Mouse (Mus musculus) 416B (cell line): ENCODE measurements around the gene Camk1g.
A peak's percentile ranks its signal among the peaks of the same experiment; 100 is the strongest.

Experiments used
- DNase-seq: peaks from one replicate; pipeline ENCODE4 v3.0.0; 2011; ENCODE audit warnings: low read depth

Camk1g gene

DNA sequence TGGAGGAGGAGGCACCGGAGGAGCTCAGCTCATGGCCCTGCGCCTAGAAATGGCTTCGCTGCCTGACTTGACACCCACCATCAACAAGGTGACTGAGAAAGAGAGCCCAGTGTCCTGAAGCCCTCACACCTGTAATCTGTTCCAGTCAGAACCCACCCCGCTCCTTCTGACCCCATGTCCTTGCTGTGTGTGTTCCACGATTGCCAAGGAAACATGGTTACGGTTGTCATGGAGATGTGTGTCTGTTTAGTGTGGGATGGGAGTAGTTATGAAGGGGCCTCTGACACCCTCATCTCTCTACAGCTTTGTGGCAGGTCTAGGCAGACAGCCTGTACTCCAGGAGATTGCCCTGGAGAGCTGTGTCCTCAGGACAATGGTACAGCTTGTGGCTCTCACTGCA, 35.6 kb downstream of the Camk1g start:
- DNase-seq: no peak

DNA sequence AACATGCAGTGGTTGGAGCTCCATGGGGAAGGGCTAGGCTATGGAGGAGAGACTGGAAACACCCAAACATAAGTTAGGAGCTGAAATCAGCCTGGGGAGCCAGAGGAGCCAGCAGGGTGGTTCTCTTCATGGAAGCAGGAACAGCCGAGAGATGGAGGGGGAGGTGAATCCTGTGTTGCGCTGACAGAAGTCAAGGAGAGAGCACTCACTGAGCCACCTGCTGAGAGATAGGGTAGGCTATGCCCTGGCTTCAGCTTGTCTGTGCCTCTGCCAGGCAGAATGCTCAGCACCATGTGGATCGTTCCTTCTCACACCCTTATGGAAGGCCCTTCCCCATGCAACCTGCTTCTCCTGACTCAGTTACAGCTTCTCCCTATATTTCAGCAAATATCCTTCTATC, 36.3 kb downstream of the Camk1g start:
- no peak for DNase-seq

DNA sequence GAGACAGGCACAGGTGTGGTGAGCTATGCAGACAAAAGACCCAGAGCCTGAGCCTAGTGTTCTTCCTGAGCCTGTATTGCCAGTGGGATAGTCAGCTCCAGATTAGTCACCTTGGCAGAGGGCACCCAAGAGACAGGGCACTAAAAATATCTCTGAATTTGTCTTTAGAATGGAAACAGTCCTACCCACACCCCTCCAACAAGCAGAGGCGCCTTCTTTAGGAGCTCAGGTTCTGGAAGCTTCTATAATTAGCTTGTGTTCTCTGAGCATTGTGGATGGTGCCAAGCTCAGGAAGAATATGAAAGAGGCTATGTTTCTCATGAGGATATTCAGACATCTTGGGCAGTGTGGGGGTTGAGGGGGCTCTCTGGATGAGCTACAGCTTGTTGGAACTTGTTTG, 37.4 kb downstream of the Camk1g start:
- no peak for DNase-seq

DNA sequence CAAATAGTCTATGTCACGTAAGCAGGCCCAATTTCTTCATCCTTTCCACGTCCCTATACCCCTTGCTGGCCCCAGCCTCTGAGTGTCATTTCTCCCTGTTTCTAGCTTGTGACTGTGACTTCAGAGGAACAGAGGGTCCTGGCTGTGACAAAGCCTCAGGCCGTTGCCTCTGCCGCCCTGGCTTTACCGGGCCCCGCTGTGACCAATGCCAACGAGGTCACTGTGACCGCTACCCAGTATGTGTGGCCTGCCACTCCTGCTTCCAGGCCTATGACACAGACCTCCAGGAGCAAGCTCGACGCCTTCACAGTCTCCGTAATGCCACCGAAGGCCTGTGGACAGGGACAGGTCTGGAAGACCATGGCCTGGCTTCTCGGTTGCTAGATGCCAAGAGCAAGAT, 38.1 kb downstream of the Camk1g start:
- no peak for DNase-seq

DNA sequence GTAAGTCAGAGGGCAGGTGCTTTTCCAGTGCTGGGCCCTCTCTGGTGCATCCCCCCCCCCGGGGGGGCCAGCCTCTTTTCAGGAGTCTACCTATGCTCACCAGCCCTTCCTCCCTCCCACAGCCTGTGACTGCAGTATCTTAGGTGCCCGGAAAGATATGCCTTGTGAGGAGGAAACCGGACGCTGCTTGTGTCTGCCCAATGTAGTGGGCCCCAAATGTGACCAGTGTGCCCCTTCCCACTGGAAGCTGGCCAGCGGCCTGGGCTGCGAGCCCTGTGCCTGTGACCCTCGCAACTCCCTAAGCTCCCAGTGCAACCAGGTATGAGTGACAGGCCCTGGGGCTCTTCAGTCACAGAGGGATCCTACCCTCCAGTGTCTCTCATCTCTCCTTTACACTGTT, 39.5 kb downstream of the Camk1g start:
- no peak for DNase-seq

DNA sequence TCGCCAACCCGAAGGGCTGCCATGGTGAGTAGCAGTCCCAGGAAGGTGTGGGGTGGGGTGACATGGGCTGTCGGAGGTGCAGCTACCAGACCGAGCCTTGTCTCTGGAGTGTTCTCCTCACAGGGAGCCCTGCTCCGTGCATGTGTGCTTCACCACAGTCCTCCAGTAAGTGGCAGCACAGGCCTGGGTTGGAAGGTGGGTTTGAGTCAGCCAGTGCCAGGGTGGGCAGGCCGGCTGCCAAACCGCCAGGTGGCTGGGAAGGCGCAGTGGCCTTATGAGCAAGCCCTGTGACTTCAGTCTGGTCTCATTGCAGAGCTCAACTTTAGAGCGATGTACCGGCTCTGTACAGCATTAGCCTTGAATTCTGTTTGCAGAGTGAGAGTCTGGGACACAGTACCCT, 39.9 kb downstream of the Camk1g start:
- peak; percentile 45 for DNase-seq

DNA sequence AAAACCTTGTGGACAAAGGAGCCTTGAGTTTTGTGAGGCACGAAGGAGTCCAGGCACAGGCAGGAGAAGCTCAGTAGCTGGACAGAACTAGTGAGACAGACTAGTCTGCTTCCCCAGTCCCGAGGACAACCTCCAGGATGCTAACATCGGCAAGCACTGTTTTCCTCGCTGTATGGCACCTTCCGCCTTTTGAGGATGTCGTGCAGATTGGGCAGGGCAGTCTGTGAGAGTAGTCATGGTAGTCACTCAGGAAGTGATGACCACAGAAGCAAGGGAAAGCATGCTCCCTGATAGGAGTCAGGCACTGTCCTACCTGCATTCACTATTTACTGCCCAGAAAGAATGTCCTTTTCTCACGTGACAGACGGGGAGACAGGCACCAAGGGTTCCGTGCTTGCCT, 40.5 kb downstream of the Camk1g start:
- DNase-seq: peak; percentile 11

DNA sequence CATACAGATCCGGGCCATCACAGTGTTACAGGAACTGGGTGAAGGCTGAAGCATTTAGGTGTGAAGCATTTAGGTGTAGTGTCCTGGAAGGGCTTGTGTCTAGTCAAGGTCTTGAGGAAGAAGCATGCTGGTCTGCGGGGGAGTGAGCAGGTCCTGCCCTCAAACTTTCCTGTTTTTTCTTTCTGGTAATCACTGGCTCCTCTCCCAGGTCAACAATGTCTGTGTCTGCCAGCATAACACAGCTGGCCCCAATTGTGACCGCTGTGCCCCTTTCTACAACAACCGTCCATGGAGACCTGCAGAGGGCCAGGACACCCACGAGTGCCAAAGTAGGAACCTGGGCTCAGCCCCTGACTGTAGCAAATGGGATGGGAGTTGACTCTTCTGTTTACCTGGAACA, 42.4 kb downstream of the Camk1g start:
- DNase-seq: no peak

DNA sequence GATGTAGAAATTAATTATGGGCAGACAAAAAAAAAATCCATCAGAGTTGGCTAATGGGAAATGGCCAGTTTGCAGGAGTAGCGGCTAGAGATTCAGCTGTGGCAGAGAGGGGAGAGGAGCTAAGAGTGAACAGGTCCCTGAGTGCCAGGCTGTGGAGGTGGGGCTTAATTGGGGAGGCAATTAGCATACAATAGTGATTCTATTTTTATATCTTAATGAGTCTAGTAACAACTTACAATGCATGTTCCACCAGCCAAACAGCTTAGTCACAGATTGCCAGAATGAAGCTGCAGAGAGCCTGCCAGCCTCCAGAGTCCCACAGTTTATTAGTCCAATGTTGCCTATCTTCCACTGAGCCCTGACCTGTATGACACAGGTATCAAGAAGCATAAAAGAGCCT, 42.9 kb downstream of the Camk1g start:
- no peak for DNase-seq

DNA sequence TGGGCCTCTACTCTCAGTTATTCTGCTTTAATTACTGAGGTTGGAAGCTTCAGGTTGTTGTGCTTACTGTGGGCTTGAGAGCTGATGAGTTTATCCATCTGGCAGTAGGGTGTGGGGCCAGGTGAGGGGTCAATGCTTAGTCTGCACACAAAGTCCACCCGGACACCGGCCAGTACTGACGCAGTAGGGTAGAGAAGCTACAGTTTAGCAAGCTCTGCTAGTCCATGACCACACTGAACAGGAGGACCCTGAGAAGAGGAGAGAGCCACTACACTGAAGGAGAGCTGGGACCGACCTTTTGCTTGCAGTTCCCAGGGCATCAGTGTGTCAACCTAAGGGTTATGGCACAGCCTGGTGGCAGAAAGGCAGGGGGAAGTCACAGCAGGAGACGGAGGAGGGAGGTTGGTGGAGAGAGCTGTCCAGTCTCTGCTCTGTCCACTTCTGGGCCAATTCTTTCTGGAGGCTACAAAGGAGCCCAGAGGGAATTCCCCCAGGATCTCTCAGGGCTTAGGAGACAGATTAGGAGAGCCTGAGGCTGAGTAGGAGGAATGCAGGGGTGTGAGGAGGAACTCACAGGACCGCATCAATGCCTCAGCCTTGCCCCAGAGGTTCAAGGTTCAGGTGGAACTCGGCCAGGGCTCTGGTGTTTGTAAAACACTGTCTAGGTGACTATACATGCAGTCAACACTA, 43.5 kb downstream of the Camk1g start:
- DNase-seq: no peak

DNA sequence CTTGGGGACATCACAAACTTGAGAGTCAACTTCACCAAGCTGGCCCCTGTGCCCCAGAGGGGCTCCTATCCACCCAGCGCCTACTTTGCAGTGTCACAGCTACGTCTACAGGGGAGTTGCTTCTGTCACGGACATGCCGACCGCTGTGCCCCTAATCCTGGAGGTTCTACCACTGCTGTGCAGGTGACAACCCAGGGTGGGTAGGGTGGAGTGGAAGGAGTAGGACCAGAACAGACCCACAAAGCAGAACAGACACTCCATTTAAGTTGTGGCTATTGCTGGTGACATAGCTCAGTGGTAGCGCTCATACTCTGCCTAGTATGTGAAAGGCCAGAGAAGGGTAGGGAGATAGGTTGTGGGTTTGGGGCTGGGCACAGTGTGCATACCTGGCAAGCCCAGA, 44.2 kb downstream of the Camk1g start:
- no peak for DNase-seq

DNA sequence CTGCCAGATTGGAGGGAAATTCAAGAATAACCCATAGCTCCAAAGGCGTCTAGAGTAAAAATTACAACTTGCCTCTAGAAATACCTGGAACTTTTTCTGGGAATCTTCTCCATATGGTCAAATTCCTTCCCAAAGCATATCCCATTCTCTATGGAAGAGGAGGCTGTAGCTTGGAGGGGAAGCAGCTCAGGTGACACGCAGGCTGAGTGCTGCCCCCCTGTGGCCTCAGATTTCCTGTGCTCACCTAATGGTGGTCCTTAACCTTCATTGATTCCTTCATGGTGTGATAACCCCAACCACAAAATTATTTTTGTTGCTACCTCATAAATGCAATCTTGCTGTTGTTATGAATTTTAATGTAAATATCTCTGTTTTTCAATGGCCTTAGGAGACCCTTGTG, 45.9 kb downstream of the Camk1g start:
- peak; percentile 21 for DNase-seq

DNA sequence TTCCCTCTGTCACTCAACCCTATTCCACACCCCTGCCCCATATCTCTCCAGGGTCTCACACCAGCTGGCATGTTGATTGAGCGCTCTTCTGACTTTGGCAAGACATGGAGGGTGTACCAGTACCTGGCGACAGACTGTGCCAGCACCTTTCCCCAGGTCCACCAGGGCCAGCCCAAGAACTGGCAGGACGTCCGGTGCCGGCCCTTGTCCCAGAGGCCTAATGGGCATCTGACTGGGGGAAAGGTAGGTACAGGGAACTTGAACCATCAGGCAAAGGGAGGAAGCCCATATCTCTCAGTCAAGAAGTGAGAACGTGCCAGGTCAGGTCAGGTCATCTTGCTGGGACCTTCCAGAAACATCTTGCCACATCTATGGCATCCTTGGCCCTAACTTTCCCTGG, 46.4 kb downstream of the Camk1g start:
- no peak for DNase-seq

DNA sequence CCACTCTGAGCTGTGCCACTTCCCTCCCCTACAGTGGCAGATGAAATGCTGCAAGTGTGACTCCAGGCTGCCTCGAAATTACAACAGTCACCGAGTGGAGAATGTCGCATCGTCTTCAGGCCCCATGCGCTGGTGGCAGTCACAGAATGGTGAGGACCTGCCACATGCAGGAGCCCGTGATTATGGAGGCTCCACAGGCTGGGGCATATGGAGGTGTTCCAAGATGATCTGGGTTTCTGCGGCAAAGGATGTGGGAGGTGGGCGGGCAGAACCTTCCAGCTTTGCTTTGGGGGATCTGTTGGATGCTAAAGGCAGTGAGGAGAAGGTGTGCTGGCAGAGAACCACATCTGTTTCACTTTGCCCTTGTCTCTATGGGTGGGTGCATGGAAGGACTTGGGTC, 49.7 kb downstream of the Camk1g start:
- DNase-seq: no peak

DNA sequence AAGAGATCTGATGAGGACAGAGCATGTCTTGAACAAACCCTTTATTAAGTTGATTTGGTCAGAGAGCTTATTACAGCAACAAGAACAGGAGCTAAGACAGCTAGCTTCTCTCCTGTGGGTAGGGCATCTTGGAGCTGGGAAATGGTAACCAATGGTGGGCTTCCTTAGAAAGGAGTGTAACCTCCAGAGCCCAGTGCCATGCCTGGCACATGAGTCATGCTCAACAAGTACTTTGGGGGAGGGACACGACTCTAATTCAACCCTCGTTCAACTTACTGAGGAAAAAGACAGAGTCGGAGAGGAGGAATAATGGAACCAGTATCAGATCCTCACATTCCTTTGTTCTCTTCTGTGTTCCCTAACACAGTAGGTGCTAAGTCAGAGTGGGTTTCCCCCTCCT, 50.4 kb downstream of the Camk1g start:
- DNase-seq: no peak

DNA sequence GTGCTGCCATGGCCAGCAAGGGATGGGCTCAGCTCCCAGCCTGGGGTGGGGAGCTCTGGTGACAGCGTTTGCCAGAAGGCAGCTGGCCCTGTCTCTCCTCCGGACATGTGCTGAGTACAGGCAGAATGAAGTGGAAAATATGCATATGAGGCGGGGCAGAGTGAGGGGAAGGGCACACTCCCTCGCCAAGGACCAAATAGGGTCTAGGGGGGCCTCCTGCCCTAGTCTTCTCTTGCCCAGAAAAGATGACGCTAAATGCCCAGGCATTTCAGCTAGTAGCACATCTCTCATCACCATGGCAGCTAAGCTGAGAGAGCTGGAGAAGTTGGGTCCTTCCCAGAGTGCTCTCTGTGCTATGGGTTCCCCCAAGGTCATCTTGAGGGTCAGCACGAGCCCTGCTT, 52.9 kb downstream of the Camk1g start:
- DNase-seq: no peak

DNA sequence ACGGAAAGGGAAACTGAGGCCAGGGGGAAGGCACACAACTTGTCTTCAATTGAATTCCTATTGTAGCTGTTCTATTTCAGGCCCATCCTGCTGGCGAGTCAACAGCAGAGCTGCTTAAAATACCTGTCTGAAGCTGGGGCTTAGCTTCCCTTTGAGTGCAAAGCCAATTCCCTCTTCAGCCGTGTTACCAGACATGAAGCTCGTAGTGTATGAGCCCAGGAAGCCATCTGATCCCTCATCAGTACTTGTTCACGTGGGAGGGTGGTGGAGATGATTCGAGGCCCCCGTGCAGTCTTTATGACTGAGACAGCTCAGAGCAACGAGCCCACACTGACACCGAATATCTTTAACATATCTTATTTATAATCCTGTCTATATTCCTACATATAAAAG, 53.7 kb downstream of the Camk1g start:
- DNase-seq: no peak

DNA sequence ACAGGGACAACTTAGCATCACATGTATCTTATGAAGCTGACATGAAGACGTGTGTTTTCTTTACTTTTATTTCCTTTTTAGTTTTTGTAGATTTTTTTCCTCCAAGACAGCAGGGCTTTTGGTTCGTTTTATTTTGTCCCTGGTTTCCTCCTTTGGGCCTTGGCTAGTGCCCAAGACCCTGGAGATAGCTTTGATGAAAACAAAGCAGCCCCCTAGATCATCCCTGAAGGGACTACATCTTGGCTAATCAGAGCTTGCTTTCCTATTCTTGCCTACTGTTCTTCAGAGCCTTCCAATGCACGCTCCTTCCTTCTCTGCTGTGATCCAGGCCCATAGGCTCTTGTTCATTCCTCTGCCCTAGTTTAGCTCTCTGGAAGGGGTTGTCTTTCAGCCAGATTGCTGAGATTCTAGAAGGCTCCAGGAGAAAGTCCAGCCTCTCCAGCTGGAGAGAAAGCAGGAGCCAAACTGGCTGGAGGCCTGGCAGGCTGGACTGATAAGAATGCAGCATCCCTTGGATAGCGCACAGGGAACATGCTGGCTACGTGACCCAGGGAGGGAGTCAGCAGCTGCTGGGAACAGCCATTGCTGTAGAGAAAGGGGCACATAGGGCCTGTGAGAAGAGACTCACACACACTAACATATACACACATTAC, 54.3 kb downstream of the Camk1g start:
- DNase-seq: no peak

DNA sequence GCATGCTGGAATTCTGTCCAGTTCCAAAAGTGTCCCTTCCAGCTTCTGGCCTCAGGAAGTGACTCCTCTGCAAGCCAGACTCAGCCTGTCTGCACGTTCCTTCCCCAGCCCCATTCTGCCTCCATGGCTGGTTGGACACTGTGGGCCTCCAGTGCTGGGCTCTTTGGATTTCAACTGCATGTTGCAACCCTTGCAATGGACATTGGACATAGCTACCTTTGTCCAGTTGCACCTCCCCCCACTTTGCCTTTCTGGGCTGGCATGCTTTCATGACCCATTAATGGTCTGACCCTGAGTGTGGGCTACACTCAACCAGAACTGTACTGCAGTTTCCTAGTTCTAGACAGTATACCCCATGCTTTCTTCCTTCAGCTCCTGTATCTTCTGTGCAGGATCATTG, 58.5 kb downstream of the Camk1g start:
- DNase-seq: no peak

DNA sequence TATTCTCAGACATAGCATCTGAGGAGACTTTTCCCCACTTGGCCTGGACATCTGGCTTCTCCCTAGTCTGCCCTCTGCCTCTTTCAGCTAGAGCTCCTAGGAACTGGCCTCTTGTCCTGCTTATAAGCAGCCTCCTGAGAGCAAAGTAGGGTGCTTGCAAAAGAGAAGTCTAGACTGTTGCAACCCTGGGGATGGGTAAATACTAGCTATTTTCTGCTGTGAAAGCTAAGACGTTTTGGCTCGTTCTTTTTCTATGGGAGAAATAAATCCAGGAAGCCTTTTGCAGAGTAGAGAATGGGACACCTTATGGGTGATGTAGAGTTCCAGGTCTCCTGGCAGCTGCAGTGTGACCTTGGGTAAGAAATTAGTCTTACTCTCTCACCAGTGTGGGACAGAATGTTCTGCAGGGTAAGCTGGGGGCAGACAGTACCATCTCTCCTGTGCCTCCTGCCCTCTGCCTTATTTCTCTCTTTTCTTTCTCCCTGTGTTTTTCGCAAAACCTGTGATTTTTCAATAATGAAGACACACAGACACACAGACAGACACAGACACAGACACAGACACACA, 59.5 kb downstream of the Camk1g start:
- DNase-seq: no peak

DNA sequence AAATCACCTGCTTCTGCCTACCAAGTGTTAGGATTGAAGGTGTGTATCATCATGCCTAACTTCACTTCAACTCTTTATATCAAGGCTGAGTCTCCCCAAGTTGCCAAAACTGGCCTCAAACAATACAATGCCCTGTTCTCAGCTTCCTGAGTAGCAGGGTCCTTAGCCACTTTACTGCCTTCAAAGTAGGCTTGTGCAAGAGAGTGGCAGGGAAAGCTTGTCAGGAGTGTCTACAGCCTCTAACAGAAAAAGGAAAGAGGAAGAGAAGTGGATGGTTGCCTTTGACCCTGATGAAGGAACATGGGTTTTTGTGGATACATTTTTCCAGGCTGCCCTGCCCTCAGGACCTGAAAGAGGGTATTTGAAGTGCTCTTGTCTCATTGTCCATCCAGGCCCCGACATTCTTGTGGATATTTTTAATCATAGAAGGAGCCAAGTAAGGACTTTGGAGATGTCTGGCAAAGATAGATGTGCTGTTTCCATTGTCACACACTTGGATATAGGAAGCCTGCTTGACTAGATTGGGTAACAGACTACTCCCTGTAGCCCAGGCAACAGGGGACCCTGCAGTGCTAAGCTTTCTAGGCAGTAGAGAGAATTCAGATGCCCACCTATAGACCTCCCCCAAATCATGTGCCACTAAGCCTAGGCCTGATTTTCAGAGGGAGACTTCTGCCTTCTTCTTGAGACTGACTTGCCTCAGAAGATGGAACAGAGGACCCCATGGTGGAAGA, 60.1 kb downstream of the Camk1g start:
- no peak for DNase-seq

DNA sequence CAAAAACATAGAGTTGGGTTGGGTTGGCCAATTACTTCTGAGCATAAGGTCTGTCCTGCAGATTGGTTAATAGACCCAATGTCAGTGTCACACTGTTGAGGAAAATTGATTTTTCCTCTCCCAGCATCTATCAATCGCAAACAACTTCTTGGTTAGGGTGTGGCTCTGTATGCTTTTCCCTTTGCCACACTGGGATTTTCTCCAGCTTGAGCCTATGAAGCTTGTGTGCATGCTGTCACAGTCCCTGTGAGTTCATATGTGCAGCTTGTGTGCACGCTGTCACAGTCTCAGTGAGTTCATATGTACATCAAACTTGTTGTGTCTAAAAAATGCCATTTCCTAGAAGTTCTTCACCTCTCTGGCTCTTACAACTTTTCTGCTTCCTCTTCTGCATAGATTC, 63.3 kb downstream of the Camk1g start:
- no peak for DNase-seq

DNA sequence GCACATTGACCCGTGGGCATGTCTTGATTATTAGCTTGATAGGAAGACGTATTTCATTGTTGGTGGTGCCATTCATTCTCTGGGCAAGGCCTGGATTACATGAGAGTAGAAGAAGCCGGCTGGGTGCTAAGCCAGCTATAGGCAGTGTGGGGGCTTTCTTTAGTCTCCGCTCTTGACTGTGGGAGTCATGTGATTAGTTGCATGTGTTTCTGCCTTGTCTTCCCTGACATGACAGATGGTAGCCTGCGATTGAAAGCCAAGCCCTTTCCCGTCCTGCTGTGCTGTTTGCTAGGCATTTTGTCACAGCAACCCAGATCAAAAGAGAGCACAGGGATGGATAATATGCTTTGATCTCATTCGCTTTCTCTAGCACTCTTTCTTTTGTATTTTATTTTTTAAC, 64.7 kb downstream of the Camk1g start:
- no peak for DNase-seq
